Mouse (Mus musculus) kidney, embryonic 14.5 days (tissue): ENCODE measurements around the gene Ang4. TPM values are rescaled to one million over a fixed set of nuclear protein-coding genes. Genes with fewer than 3 reads are reported as not detected.
A peak's percentile ranks its signal among the peaks of the same experiment; 100 is the strongest.

Source experiments
- ATAC-seq: fragments of 200-750 bp; cut with Nextera tagmentation; 2 replicates; pipeline ENCODE4 v1.8.0; 2017; ENCODE audit warnings: moderate number of reproducible peaks, mild to moderate bottlenecking, moderate TSS enrichment, moderate library complexity; ENCODE audit not compliant: low FRiP score, low TSS enrichment
- H3K27ac ChIP-seq: fragments of 300-500 bp; sonication (generic); 2 replicates; pipeline ENCODE4 v1.5.1; 2014; ENCODE audit warnings: low read depth, mild to moderate bottlenecking, low read length, moderate library complexity, mixed read lengths
- H3K27me3 ChIP-seq: fragments of 300-500 bp; sonication (generic); 2 replicates; pipeline ENCODE4 v1.6.1; 2014; ENCODE audit warnings: mild to moderate bottlenecking, low read length; ENCODE audit not compliant: control insufficient read depth, insufficient read depth
- H3K36me3 ChIP-seq: fragments of 300-500 bp; sonication (generic); 2 replicates; pipeline ENCODE4 v1.6.1; 2014; ENCODE audit warnings: low read length, mixed read lengths; ENCODE audit not compliant: control insufficient read depth, insufficient read depth
- H3K4me1 ChIP-seq: fragments of 300-500 bp; sonication (generic); 2 replicates; pipeline ENCODE4 v1.6.1; 2014; ENCODE audit warnings: low read length, mixed read lengths; ENCODE audit not compliant: control insufficient read depth, insufficient read depth
- H3K4me2 ChIP-seq: fragments of 300-500 bp; sonication (generic); replicated peaks from 2 replicates; pipeline ENCODE4 v1.6.1; 2014; ENCODE audit warnings: low read depth, mild to moderate bottlenecking, low read length
- H3K4me3 ChIP-seq: fragments of 300-500 bp; sonication (generic); 2 replicates; pipeline ENCODE4 v1.5.1; 2014; ENCODE audit warnings: mild to moderate bottlenecking, low read length
- H3K9ac ChIP-seq: fragments of 300-500 bp; sonication (generic); 2 replicates; pipeline ENCODE4 v1.6.1; 2014; ENCODE audit warnings: low read depth, mild to moderate bottlenecking, low read length, moderate library complexity
- H3K9me3 ChIP-seq: fragments of 300-500 bp; sonication (generic); 2 replicates; pipeline ENCODE4 v1.6.1; 2016; ENCODE audit warnings: low read length; ENCODE audit not compliant: control insufficient read depth
- whole genome bisulfite sequencing: fragments of 180-500 bp; shearing (Covaris S2); extraction: QIAGEN DNeasy Blood & Tissue Kit; methylation state at CpG from one replicate; pipeline ENCODE4 v1.1.7; 2014; 5-methylcytosine and 5-hydroxymethylcytosine counted together
- polyA plus RNA-seq: library from polyadenylated mRNA; unstranded; fragments of >200 nt; fragmentation: Nextera tagmentation; extraction: Ambion mirVana; gene quantifications from 2 replicates; pipeline ENCODE4 v1.2.1, GENCODE M21; 2014

The Ang4 gene
- polyA plus RNA-seq, 1 experiment from 2014 or later: not detected

DNA sequence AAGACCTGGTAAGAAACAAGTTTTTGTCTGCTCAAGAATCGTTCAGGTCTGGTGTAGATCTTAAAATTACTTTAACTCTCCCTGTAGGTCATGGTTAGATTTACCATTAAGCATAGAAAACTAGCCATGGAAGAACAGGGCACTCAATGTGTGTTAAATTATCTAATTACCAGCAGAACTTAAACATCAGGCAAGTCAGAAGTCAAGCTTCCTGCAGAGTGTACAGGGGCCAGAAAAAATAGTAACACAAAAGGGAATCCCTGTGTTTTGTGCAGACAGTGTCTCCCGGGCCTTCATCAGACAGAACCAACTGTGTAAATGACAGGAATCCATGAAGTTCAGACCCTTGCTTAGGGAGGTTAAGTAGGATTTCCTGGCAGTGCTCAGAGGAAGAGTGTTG lies 17.4 kb downstream of the Ang4 start:
- no peak for ATAC-seq

DNA sequence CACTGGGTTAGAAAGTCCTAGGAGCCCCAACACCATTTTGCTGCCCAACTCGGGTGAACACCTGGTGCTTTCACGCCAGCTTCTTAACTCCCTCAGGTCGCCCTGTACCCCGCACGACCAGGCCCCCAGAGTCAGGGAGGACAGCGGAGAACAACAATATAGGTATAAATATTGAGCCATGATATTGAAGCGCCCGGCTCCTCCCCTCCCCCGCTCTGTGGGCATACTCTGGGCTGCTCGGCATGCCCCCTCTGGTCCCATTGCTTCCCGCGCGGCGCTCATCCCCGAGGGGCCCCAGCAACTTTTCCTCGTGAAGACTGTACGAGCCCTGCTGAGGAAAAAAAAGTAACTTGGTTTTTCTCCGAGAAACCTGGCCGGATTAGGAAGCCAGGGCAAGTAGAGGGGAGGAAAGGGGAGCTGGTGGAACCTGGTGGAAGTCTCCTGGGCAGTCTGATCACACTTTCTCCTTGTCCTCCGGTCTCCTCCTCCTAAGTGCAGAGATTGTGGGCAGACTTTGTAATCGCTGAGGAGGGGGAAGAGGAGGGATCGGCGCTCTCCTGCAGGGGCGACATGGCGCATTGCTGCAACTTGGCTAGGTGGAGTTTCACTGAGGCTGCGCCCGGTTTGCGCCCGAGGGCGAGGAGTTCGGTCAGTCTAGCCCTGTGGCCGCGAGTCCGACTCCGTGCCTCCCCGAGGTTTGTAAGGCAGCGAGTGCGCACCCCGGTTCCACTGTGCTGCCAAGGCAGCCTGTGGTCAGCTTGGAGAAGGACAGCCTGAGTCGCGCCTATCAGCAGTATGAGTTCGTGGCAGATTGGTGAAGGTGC lies 32.8 kb downstream of the Ang4 start:
- peak; percentile 81 for ATAC-seq
- Histone ChIP-seq H3K9ac (peak overlapping the region; percentile 32), H3K27me3 (peaks cover 33% of the 10 kb centered on the region)

More for the DNA sequence above, 17.4 kb downstream of the Ang4 start:
- Histone ChIP-seq H3K4me2 (no peak overlapping the region), H3K4me3 (no peak overlapping the region), H3K36me3 (no peaks in the 10 kb centered on the region), H3K9me3 (no peaks in the 10 kb centered on the region), H3K27me3 (no peaks in the 10 kb centered on the region), H3K27ac (no peak overlapping the region), H3K9ac (no peak overlapping the region), H3K4me1 (no peaks in the 10 kb centered on the region)
- 80% methylated on average over 2 of the region's 2 CpGs for WGBS

DNA sequence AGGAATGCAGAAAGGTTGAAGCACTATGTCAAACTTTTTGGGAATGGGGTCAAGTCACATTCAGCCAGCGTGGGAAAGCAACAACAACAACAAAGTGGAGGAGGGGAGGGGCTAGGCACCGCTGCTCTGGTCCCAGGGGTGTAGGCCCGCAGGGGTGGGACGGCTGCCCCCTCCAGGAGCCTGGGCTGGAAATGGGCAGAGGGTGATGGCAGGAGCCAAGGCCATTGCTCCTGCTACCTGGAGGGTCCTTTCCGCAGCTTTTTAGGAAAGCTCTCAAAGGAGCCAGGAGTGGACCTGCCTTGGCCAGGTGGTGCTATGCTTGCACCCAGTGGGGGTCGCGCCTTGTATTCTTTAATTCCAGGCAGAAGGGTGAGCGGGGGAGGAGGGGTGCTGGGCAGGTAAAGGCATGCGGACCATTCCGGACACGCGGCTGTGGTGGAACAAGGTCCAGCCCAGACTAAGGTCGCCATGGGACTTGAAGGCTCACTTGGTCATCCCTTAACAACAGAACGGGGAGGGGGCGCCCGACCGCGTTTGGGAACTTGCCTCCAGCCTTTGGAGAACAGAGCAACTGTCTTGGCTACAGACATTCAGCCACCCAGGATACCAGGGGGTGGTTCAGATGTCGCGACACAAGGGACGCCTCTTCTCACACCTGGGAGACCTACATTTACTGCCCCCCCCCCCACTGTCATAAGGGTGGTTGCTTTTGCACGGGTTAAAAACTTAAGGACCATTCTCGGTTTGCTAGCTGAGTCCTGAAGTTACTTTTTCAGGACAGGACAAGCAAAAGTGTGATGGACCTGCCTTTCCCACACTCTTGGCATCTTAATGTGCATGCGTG lies 34.0 kb downstream of the Ang4 start:
- 3% methylated on average over 24 of the region's 24 CpGs for WGBS
- peaks cover 8% of the 10 kb centered on the region for H3K4me1 ChIP-seq
- H3K4me3 ChIP-seq: peak overlapping the region; percentile 37
- H3K9ac ChIP-seq: no peak overlapping the region
- no peak overlapping the region for H3K27ac ChIP-seq
- H3K4me2 ChIP-seq: peak overlapping the region; percentile 40
- H3K27me3 ChIP-seq: peaks cover 33% of the 10 kb centered on the region
- H3K36me3 ChIP-seq: no peaks in the 10 kb centered on the region
- ATAC-seq: peak; percentile 65
- H3K9me3 ChIP-seq: no peaks in the 10 kb centered on the region

More for the DNA sequence above, 32.8 kb downstream of the Ang4 start:
- H3K27ac ChIP-seq: no peak overlapping the region
- peak overlapping the region; percentile 68 for H3K4me2 ChIP-seq
- peaks cover 8% of the 10 kb centered on the region for H3K4me1 ChIP-seq
- WGBS: under 1% methylated on average over 42 of the region's 42 CpGs
- no peaks in the 10 kb centered on the region for H3K9me3 ChIP-seq
- no peaks in the 10 kb centered on the region for H3K36me3 ChIP-seq
- peak overlapping the region; percentile 37 for H3K4me3 ChIP-seq

DNA sequence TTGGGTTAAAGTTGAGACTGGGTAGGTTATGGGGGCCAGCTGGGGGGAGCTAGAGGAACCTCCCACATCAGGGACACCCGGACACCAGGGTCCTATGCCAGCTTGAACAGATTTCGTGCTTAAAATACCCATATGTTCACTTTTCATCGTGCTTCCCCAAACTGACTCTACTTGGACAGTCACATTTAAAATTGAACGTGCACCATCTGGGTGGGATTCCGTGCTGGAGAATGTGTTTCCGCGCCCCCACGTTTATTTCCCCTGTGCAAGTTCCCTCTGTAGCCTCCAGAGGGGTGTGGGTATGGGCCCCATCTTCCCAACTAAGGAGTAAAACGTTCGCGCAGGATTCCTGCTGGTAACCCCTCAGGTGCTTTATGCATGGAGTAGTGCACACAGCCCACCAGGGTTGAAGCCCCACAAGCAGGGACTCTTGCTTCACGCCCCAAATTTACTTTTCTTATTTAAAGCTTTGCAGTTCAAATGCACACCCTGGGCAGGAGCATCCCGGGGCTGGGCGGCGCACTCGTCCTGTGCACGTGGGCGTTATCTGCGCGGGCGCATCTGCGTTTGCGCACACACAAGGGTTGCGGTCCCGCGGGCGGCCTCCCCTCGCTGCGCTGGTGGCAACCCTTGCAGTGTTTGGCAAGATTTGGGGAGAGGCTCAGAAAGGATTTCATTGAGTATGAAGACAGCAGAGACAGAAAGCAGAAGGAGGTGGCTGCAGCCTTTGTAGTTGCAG lies 34.8 kb downstream of the Ang4 start:
- peak overlapping the region; percentile 40 for H3K4me2 ChIP-seq
- peaks cover 33% of the 10 kb centered on the region for H3K27me3 ChIP-seq
- 4% methylated on average over 29 of the region's 29 CpGs for WGBS
- H3K4me3 ChIP-seq: peak overlapping the region; percentile 37
- ATAC-seq: peak; percentile 33; the same call in 1 of the 2 replicates
- no peak overlapping the region for H3K27ac ChIP-seq
- peaks cover 8% of the 10 kb centered on the region for H3K4me1 ChIP-seq
- no peaks in the 10 kb centered on the region for H3K9me3 ChIP-seq
- H3K9ac ChIP-seq: no peak overlapping the region
- no peaks in the 10 kb centered on the region for H3K36me3 ChIP-seq

DNA sequence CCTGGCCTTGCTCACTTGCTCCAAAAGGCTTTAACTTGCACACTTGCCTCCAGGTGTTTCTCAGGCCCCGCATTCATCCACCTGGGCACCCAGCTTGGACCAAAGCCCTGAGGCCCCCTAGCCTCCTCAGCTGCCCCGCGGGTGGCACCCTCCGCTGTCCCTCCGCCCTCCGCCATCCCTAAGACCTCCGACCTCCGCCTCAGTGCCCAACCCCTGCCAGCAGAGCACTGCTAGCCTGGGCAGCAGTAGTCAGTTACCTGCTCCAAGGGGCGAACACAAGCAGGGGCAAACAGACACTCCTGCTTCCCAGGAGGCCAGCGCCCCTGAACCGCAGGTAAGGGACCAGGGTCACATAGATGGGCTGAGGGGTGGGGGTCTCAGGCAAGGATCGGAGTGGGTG lies 35.4 kb downstream of the Ang4 start:
- 22% methylated on average over 12 of the region's 12 CpGs for WGBS
- H3K36me3 ChIP-seq: no peaks in the 10 kb centered on the region
- H3K4me1 ChIP-seq: peaks cover 8% of the 10 kb centered on the region
- no peak overlapping the region for H3K9ac ChIP-seq
- H3K9me3 ChIP-seq: no peaks in the 10 kb centered on the region
- no peak overlapping the region for H3K27ac ChIP-seq
- no peak overlapping the region for H3K4me2 ChIP-seq
- peaks cover 33% of the 10 kb centered on the region for H3K27me3 ChIP-seq
- H3K4me3 ChIP-seq: no peak overlapping the region
- ATAC-seq: peak; percentile 52

DNA sequence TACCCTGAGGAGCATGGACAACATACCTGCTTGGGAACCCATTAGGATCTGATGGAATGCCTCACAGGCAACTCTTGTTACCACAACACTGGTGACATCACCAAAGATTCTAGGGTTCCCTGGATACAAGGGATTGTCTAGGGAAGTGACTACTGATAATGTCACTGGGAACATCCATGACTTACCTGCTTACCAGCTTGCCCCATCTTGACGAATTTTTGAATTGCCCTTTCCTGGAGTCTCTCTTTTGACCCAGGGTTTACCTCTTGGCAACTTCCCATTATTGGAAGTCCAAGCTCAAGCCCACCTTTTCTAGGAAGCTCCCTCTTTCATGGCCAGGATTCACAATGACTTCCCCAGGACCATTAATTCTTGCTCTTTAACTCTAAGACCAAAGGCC lies 56.3 kb downstream of the Ang4 start, which contains the start of gene Gm5800:
Gm5800 (minus strand) TSS at position 101 of the 400 bp plus-strand sequence.
- Histone ChIP-seq H3K9ac (no peak within 1 kb of the TSS), H3K4me2 (no peak within 1 kb of the TSS), H3K9me3 (no peaks in the 10 kb centered on the region), H3K36me3 (no peaks in the 10 kb centered on the region), H3K27ac (no peak within 1 kb of the TSS), H3K4me3 (no peak within 1 kb of the TSS), H3K4me1 (no peaks in the 10 kb centered on the region), H3K27me3 (no peaks in the 10 kb centered on the region)
- no peak for ATAC-seq
- WGBS: 68% methylated on average over 1 of the region's 1 CpGs

Other genes starting within 250 kb of the Ang4 start
- gene Gm5622, start 220.8 kb downstream of the Ang4 start, polyA plus RNA-seq: not detected in 2 replicates
- gene Gm17175, start 199.5 kb downstream of the Ang4 start, polyA plus RNA-seq: not detected in 2 replicates
- not detected in 2 replicates for gene Gm17174, start 181.5 kb downstream of the Ang4 start, polyA plus RNA-seq
- gene Gm17078, start 162.3 kb downstream of the Ang4 start, polyA plus RNA-seq: not detected in 2 replicates
- gene Gm4181, start 137.9 kb downstream of the Ang4 start, polyA plus RNA-seq: not detected in 2 replicates
- not detected in 2 replicates for gene Gm17079, start 78.1 kb downstream of the Ang4 start, polyA plus RNA-seq
- not detected in 2 replicates for gene Gm5800, start 56.4 kb downstream of the Ang4 start, polyA plus RNA-seq
- not detected in 2 replicates for gene AY358078, start 26.5 kb upstream of the Ang4 start, polyA plus RNA-seq
- gene Ear6, start 80.1 kb upstream of the Ang4 start, polyA plus RNA-seq: not detected in 2 replicates
- 42.3 and 56.6 TPM in 2 replicates for gene Mettl17, start 111.3 kb upstream of the Ang4 start, polyA plus RNA-seq
- gene Slc39a2, start 119.3 kb upstream of the Ang4 start, polyA plus RNA-seq: 0.18 and 0.33 TPM in 2 replicates
- gene Ndrg2, start 140.6 kb upstream of the Ang4 start, polyA plus RNA-seq: 13.0 and 13.7 TPM in 2 replicates
- gene Tppp2, start 144.8 kb upstream of the Ang4 start, polyA plus RNA-seq: not detected in 2 replicates
- not detected in 2 replicates for gene Rnase13, start 149.2 kb upstream of the Ang4 start, polyA plus RNA-seq
- gene Arhgef40, start 211.1 kb upstream of the Ang4 start, polyA plus RNA-seq: 72.4 and 74.9 TPM in 2 replicates
- gene Tmem253, start 242.1 kb upstream of the Ang4 start, polyA plus RNA-seq: 0.57 and 1.1 TPM in 2 replicates
- 44.5 and 45.5 TPM in 2 replicates for gene Zfp219, start 247.1 kb upstream of the Ang4 start, polyA plus RNA-seq